Mouse (Mus musculus) hindbrain, embryonic 12.5 days (tissue): ENCODE measurements around the gene Tcea3. TPM values are rescaled to one million over a fixed set of nuclear protein-coding genes. Genes with fewer than 3 reads are reported as not detected.
A peak's percentile ranks its signal among the peaks of the same experiment; 100 is the strongest.

Source experiments
- ATAC-seq: fragments of 200-750 bp; cut with Nextera tagmentation; 2 replicates; pipeline ENCODE4 v1.8.0; 2017; ENCODE audit warnings: moderate TSS enrichment; ENCODE audit not compliant: low FRiP score
- H3K27ac ChIP-seq: fragments of 300-500 bp; sonication (generic); 2 replicates; pipeline ENCODE4 v1.5.1; 2016; ENCODE audit warnings: mild to moderate bottlenecking
- H3K27me3 ChIP-seq: fragments of 300-500 bp; sonication (generic); 2 replicates; pipeline ENCODE4 v1.6.1; 2016; ENCODE audit warnings: mild to moderate bottlenecking
- H3K36me3 ChIP-seq: fragments of 300-500 bp; sonication (generic); 2 replicates; pipeline ENCODE4 v1.6.1; 2016; ENCODE audit warnings: mild to moderate bottlenecking
- H3K4me1 ChIP-seq: fragments of 300-500 bp; sonication (generic); 2 replicates; pipeline ENCODE4 v1.6.1; 2016
- H3K4me2 ChIP-seq: fragments of 300-500 bp; sonication (generic); replicated peaks from 2 replicates; pipeline ENCODE4 v1.6.1; 2016; ENCODE audit warnings: mild to moderate bottlenecking
- H3K4me3 ChIP-seq: fragments of 300-500 bp; sonication (generic); 2 replicates; pipeline ENCODE4 v1.5.1; 2016; ENCODE audit warnings: mild to moderate bottlenecking
- H3K9ac ChIP-seq: fragments of 300-500 bp; sonication (generic); 2 replicates; pipeline ENCODE4 v1.6.1; 2016; ENCODE audit warnings: mild to moderate bottlenecking, moderate library complexity
- H3K9me3 ChIP-seq: fragments of 300-500 bp; sonication (generic); replicated peaks from 2 replicates; pipeline ENCODE4 v1.6.1; 2016; ENCODE audit warnings: mild to moderate bottlenecking
- WGBS: fragments of 180-500 bp; shearing (Covaris S2); methylation state at CpG from one replicate; pipeline ENCODE4 v1.1.7; 2016; 5-methylcytosine and 5-hydroxymethylcytosine counted together
- polyA plus RNA-seq: library from polyadenylated mRNA; unstranded; fragments of >200 nt; fragmentation: Nextera tagmentation; extraction: Ambion mirVana; gene quantifications from 2 replicates; pipeline ENCODE4 v1.2.1, GENCODE M21; 2016

The Tcea3 gene
- polyA plus RNA-seq, 1 experiment from 2014 or later, result 5.0 TPM

- WGBS, result 64% methylated on average over 10 of the region's 10 CpGs
- no peak for ATAC-seq
- Histone ChIP-seq H3K27me3 (peaks cover 20% of the 10 kb centered on the region; the same call in 1 of the 2 replicates), H3K36me3 (no peaks in the 10 kb centered on the region; the same call in 1 of the 2 replicates), H3K4me2 (no peak overlapping the region), H3K27ac (0 out of 2 replicates have a peak overlapping the region, but pooled peaks have one; percentile 25), H3K4me3 (no peak overlapping the region), H3K4me1 (peaks cover 37% of the 10 kb centered on the region), H3K9me3 (no peaks in the 10 kb centered on the region), H3K9ac (no peak overlapping the region)
Measured at GRCm38 (mm10) chr4:136217063-136217462, 30.5 kb upstream of the Tcea3 start.

- H3K9ac ChIP-seq, result no peak overlapping the region
- H3K4me3 ChIP-seq, result no peak overlapping the region
- 6% methylated on average over 18 of the region's 18 CpGs for WGBS
- no peaks in the 10 kb centered on the region; the same call in 1 of the 2 replicates for H3K36me3 ChIP-seq
- peaks cover 20% of the 10 kb centered on the region; the same call in 1 of the 2 replicates for H3K27me3 ChIP-seq
- ATAC-seq, result no peak; the same call in 1 of the 2 replicates
- H3K4me2 ChIP-seq, result peak overlapping the region; percentile 26
- peaks cover 42% of the 10 kb centered on the region for H3K4me1 ChIP-seq
- no peaks in the 10 kb centered on the region for H3K9me3 ChIP-seq
- peak overlapping the region; percentile 78 for H3K27ac ChIP-seq
Measured at GRCm38 (mm10) chr4:136218595-136219214, 28.8 kb upstream of the Tcea3 start.

DNA sequence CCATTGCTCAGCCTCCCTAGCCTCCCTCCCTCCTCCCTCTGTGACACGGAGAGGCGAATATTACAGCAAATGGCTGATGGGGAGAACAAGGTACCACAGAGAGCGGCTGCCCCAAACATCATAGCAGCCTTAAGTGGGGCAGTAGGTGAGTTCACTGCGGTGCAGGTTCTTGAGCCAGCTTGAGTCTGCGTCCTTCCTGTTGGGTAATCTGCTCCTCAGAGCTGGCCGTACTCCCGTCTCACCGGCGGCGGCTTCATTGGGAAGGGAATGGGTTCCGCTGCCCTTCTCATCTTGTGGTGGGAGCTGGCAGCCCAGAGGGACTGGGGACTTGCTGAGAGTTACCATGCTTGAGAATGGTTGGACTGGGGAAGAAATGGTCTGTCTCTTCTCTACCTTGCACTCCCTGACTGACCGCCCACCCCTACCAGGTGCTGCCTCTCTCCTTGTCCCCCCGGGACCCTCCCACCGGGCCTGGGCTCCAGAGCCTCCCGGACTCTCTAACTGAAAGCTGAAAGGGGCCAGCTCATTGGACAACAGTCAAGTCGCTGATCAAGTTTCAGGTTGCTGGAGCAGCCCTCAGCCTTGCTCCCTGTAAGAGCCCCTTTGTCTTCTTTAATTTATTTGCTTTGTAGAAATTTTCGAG, 27.3 kb upstream of the Tcea3 start:
- Histone ChIP-seq H3K27me3 (peaks cover 20% of the 10 kb centered on the region; the same call in 1 of the 2 replicates), H3K4me3 (no peak overlapping the region), H3K9ac (no peak overlapping the region), H3K9me3 (no peaks in the 10 kb centered on the region), H3K27ac (peak overlapping the region; percentile 55; the same call in 1 of the 2 replicates), H3K4me1 (peaks cover 52% of the 10 kb centered on the region), H3K4me2 (peak overlapping the region; percentile 24), H3K36me3 (no peaks in the 10 kb centered on the region)
- ATAC-seq, result no peak
- WGBS, result 7% methylated on average over 17 of the region's 17 CpGs

DNA sequence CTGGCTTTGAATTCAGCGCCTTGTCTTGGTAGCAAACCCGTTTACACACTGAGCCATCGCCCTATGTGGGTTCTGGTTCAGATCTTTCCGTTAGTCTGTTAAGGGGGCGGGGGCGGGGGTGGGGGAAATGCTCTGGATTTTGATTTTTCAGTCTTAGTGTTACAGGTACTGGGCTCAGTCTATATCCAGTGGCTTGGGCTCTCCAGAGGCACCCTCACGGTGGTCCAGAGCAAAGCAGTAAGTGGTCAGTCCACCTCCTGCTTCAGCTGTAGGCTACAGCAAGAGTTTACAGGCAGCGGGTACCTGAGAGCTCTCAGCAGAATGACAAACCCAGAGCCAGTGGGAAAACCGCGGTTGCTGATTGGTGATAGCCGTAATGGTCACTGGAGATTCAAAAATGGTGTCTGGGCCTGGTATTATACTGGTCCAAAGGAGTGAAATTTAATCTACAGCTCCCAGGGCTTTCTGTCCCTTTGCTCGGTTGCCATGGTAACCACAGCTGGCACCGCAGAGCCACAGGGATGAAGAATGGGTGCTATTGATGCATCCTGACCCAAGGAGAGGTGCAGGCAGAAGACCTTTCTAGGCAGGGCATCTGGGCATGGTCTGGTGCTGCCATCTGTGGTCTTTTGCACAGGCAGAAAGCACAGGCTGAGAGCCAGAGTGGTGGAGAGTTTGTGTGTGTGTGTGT, 23.8 kb upstream of the Tcea3 start:
- Histone ChIP-seq H3K27me3 (peaks cover 20% of the 10 kb centered on the region; the same call in 1 of the 2 replicates), H3K4me1 (peaks cover 35% of the 10 kb centered on the region), H3K36me3 (no peaks in the 10 kb centered on the region), H3K9ac (no peak overlapping the region), H3K4me3 (no peak overlapping the region), H3K9me3 (no peaks in the 10 kb centered on the region), H3K4me2 (no peak overlapping the region), H3K27ac (peak overlapping the region; percentile 81)
- peak; percentile 89 for ATAC-seq
- 55% methylated on average over 13 of the region's 13 CpGs for WGBS

- ATAC-seq, result peak; percentile 64
- Histone ChIP-seq H3K9me3 (no peaks in the 10 kb centered on the region), H3K36me3 (no peaks in the 10 kb centered on the region), H3K27ac (peak overlapping the region; percentile 81), H3K4me1 (peaks cover 30% of the 10 kb centered on the region), H3K4me3 (no peak overlapping the region), H3K4me2 (no peak overlapping the region), H3K9ac (no peak overlapping the region), H3K27me3 (peaks cover 15% of the 10 kb centered on the region; the same call in 1 of the 2 replicates)
- WGBS, result 53% methylated on average over 5 of the region's 5 CpGs
Measured at GRCm38 (mm10) chr4:136224240-136224559, 23.3 kb upstream of the Tcea3 start.

GRCm38 (mm10) chr4:136224677-136225460, 22.7 kb upstream of the Tcea3 start:
- peak overlapping the region; percentile 81; the same call in 1 of the 2 replicates for H3K27ac ChIP-seq
- H3K9ac ChIP-seq, result no peak overlapping the region
- no peak overlapping the region for H3K4me2 ChIP-seq
- no peaks in the 10 kb centered on the region for H3K9me3 ChIP-seq
- H3K4me1 ChIP-seq, result peaks cover 23% of the 10 kb centered on the region
- no peak for ATAC-seq
- 79% methylated on average over 23 of the region's 23 CpGs for WGBS
- H3K27me3 ChIP-seq, result peaks cover 8% of the 10 kb centered on the region; the same call in 1 of the 2 replicates
- H3K4me3 ChIP-seq, result no peak overlapping the region
- H3K36me3 ChIP-seq, result no peaks in the 10 kb centered on the region

DNA sequence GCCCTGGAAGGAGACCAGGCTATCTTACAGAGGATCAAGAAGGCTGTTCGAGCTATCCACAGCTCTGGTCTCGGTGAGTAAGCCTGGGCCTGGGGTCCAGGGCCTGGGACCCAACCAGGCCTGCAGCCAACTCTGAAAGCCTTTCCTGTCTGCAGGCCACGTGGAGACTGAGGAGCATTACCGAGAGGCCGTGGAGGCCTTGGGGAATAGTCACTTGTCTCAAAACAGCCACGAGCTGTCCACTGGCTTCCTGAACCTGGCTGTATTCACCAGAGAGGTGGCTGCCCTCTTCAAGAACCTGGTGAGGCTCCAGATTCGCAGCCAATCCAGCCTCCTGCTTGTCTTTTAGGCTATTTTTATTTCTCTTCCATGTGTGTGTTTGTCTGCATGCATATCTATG, 20.1 kb upstream of the Tcea3 start:
- Histone ChIP-seq H3K4me1 (peaks cover 17% of the 10 kb centered on the region), H3K9me3 (no peaks in the 10 kb centered on the region), H3K27ac (no peak overlapping the region), H3K36me3 (no peaks in the 10 kb centered on the region), H3K9ac (no peak overlapping the region), H3K27me3 (no peaks in the 10 kb centered on the region), H3K4me3 (no peak overlapping the region), H3K4me2 (no peak overlapping the region)
- WGBS, result 76% methylated on average over 7 of the region's 7 CpGs
- ATAC-seq, result no peak

DNA sequence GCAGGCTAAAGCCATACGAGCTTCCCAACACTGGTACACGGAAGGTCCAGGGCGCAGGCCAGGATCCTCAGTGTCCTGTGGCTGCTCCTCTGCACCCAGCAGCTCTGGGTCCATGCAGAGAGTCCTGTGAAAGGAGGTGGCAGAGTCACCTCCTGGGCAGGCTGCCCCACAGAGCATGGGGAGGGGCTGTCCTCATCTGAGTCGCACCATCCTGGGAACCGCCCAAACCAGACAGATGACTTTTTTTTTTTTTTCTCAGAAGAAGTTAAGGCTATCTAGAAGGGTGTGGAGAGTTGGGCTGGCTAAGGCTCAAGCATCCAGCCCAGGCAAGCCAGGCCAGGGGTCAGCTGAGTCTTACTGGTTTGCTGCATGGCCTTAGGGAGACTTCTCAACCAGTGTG, 18.9 kb upstream of the Tcea3 start:
- WGBS, result 69% methylated on average over 5 of the region's 5 CpGs
- Histone ChIP-seq H3K4me1 (peaks cover 11% of the 10 kb centered on the region), H3K36me3 (no peaks in the 10 kb centered on the region), H3K27me3 (no peaks in the 10 kb centered on the region), H3K27ac (no peak overlapping the region), H3K4me2 (no peak overlapping the region), H3K9ac (no peak overlapping the region), H3K4me3 (no peak overlapping the region), H3K9me3 (no peaks in the 10 kb centered on the region)
- ATAC-seq, result no peak

GRCm38 (mm10) chr4:136238669-136239068, 8.9 kb upstream of the Tcea3 start:
- no peak overlapping the region for H3K9ac ChIP-seq
- H3K9me3 ChIP-seq, result no peaks in the 10 kb centered on the region
- H3K36me3 ChIP-seq, result peaks cover 11% of the 10 kb centered on the region; the same call in 1 of the 2 replicates
- peaks cover 11% of the 10 kb centered on the region for H3K4me1 ChIP-seq
- H3K27ac ChIP-seq, result no peak overlapping the region
- peak overlapping the region; percentile 19; the same call in 1 of the 2 replicates for H3K4me2 ChIP-seq
- H3K4me3 ChIP-seq, result no peak overlapping the region
- 20% methylated on average over 13 of the region's 13 CpGs for WGBS
- no peak for ATAC-seq
- H3K27me3 ChIP-seq, result peaks cover 37% of the 10 kb centered on the region

DNA sequence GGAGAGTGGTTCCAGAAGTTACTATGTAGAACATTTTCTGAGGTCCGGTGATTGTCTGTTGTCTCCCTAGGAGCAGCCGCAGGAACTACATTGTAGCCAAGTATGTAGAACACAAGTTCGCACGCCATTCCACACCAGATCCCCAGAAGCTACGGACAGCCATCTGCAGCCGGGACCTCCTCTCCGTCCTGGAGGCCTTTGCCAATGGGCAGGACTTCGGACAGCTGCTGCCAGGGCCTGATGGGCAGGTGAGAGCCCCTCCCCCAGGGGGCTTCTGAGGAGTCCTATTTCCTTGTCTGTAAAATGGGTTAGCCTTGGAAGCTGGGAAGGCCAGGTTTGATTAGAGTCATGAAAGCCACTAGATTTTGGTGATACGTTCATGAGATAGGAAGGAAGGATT, 8.4 kb upstream of the Tcea3 start:
- 75% methylated on average over 9 of the region's 9 CpGs for WGBS
- H3K4me1 ChIP-seq, result peaks cover 11% of the 10 kb centered on the region
- H3K9ac ChIP-seq, result no peak overlapping the region
- no peak overlapping the region for H3K4me3 ChIP-seq
- ATAC-seq, result no peak
- H3K36me3 ChIP-seq, result peaks cover 13% of the 10 kb centered on the region; the same call in 1 of the 2 replicates
- H3K9me3 ChIP-seq, result no peaks in the 10 kb centered on the region
- H3K27me3 ChIP-seq, result peaks cover 39% of the 10 kb centered on the region
- H3K4me2 ChIP-seq, result no peak overlapping the region
- no peak overlapping the region for H3K27ac ChIP-seq

GRCm38 (mm10) chr4:136239622-136240021, 7.9 kb upstream of the Tcea3 start:
- H3K27me3 ChIP-seq, result peaks cover 44% of the 10 kb centered on the region
- H3K4me3 ChIP-seq, result no peak overlapping the region
- no peak for ATAC-seq
- no peaks in the 10 kb centered on the region for H3K9me3 ChIP-seq
- peaks cover 10% of the 10 kb centered on the region; the same call in 1 of the 2 replicates for H3K36me3 ChIP-seq
- no peak overlapping the region for H3K4me2 ChIP-seq
- no peak overlapping the region for H3K27ac ChIP-seq
- H3K4me1 ChIP-seq, result peaks cover 11% of the 10 kb centered on the region
- no peak overlapping the region for H3K9ac ChIP-seq
- WGBS, result 22% methylated on average over 8 of the region's 8 CpGs

GRCm38 (mm10) chr4:136240123-136240522, 7.4 kb upstream of the Tcea3 start:
- H3K27ac ChIP-seq, result no peak overlapping the region
- H3K36me3 ChIP-seq, result 0 out of 2 replicates have a peak, but pooled peaks cover 9% of the 10 kb centered on the region
- H3K4me1 ChIP-seq, result peaks cover 11% of the 10 kb centered on the region
- no peak overlapping the region for H3K9ac ChIP-seq
- no peak overlapping the region for H3K4me3 ChIP-seq
- peaks cover 49% of the 10 kb centered on the region for H3K27me3 ChIP-seq
- peak; percentile 22; the same call in 1 of the 2 replicates for ATAC-seq
- WGBS, result 70% methylated on average over 14 of the region's 14 CpGs
- H3K4me2 ChIP-seq, result no peak overlapping the region
- no peaks in the 10 kb centered on the region for H3K9me3 ChIP-seq
